Mouse (Mus musculus) neural tube, postnatal 0 days (tissue): ENCODE measurements around the gene Taar7b. TPM values are rescaled to one million over a fixed set of nuclear protein-coding genes. Genes with fewer than 3 reads are reported as not detected.

Source experiments
- polyA plus RNA-seq: library from polyadenylated mRNA; unstranded; fragments of >200 nt; fragmentation: Nextera tagmentation; extraction: Ambion mirVana; gene quantifications from 2 replicates; pipeline ENCODE4 v1.2.1, GENCODE M21; 2015

The Taar7b gene
- not detected in 2 replicates for polyA plus RNA-seq

GRCm38 (mm10) chr10:23999639-24000038 lies at the start of gene Taar7b:
Taar7b (plus strand) TSS chr10:23999939.

GRCm38 (mm10) chr10:23960444-23960915 lies 39.3 kb upstream of the Taar7b start, which contains the start of gene Taar4:
Taar4 (plus strand) TSS chr10:23960494.

GRCm38 (mm10) chr10:23970656-23971165 lies 29.0 kb upstream of the Taar7b start, which contains the start of gene Taar5:
Taar5 (plus strand) TSS chr10:23970706.

GRCm38 (mm10) chr10:23985546-23985945 lies 14.2 kb upstream of the Taar7b start, which contains the start of gene Taar6:
Taar6 (minus strand) TSS chr10:23985646.

GRCm38 (mm10) chr10:23993381-23993780 lies 6.4 kb upstream of the Taar7b start, which contains the start of gene Taar7a:
Taar7a (minus strand) TSS chr10:23993481.

GRCm38 (mm10) chr10:24026922-24027321 lies 27.2 kb downstream of the Taar7b start, which contains the start of gene Taar7d:
Taar7d (plus strand) TSS chr10:24027222.

GRCm38 (mm10) chr10:24037314-24037713 lies 37.6 kb downstream of the Taar7b start, which contains the start of gene Taar7e:
Taar7e (plus strand) TSS chr10:24037614.

GRCm38 (mm10) chr10:24049210-24049609 lies 49.5 kb downstream of the Taar7b start, which contains the start of gene Taar7f:
Taar7f (plus strand) TSS chr10:24049510.

Other genes starting within 250 kb of the Taar7b start
- 107 and 111 TPM in 2 replicates for gene Rps12, start 212.7 kb upstream of the Taar7b start, polyA plus RNA-seq
- gene Slc18b1, start 203.0 kb upstream of the Taar7b start, polyA plus RNA-seq = 12.7 and 13.1 TPM in 2 replicates
- gene Vnn3, start 148.5 kb upstream of the Taar7b start, polyA plus RNA-seq = 0.08 TPM in 1 of 2 replicates, not detected in the other
- gene Vnn1, start 105.3 kb upstream of the Taar7b start, polyA plus RNA-seq = 0.48 and 1.0 TPM in 2 replicates
- not detected in 2 replicates for gene Taar1, start 79.6 kb upstream of the Taar7b start, polyA plus RNA-seq
- 0.25 TPM in 1 of 2 replicates, not detected in the other for gene Taar2, start 61.4 kb upstream of the Taar7b start, polyA plus RNA-seq
- gene Taar3, start 50.4 kb upstream of the Taar7b start, polyA plus RNA-seq = not detected in 2 replicates
- 0.19 TPM in 1 of 2 replicates, not detected in the other for gene Taar4, start 39.4 kb upstream of the Taar7b start, polyA plus RNA-seq
- gene Taar5, start 29.2 kb upstream of the Taar7b start, polyA plus RNA-seq = 0.15 TPM in 1 of 2 replicates, not detected in the other
- gene Taar6, start 14.3 kb upstream of the Taar7b start, polyA plus RNA-seq = not detected in 2 replicates
- not detected in 2 replicates for gene Taar7a, start 6.5 kb upstream of the Taar7b start, polyA plus RNA-seq
- not detected in 2 replicates for gene Taar7d, start 27.3 kb downstream of the Taar7b start, polyA plus RNA-seq
- not detected in 2 replicates for gene Taar7e, start 37.7 kb downstream of the Taar7b start, polyA plus RNA-seq
- not detected in 2 replicates for gene Taar7f, start 49.6 kb downstream of the Taar7b start, polyA plus RNA-seq
- not detected in 2 replicates for gene Taar8a, start 76.6 kb downstream of the Taar7b start, polyA plus RNA-seq
- gene Taar8b, start 92.4 kb downstream of the Taar7b start, polyA plus RNA-seq = not detected in 2 replicates
- not detected in 2 replicates for gene Taar8c, start 102.0 kb downstream of the Taar7b start, polyA plus RNA-seq
- not detected in 2 replicates for gene Taar9, start 109.6 kb downstream of the Taar7b start, polyA plus RNA-seq
- gene Stx7, start 149.4 kb downstream of the Taar7b start, polyA plus RNA-seq = 272 and 281 TPM in 2 replicates
- 4.5 and 4.6 TPM in 2 replicates for gene Moxd1, start 223.6 kb downstream of the Taar7b start, polyA plus RNA-seq